Mouse (Mus musculus) kidney, adult 2 months (tissue): Measurements from ENCODE around the gene Bmpr2. TPM values are rescaled to one million over a fixed set of nuclear protein-coding genes. Genes with fewer than 3 reads are reported as not detected.

ENCODE experiments used
- DNase-seq: peaks from one replicate; pipeline ENCODE4 v3.0.0; 2021
- H3K27ac ChIP-seq: fragments of 200-500 bp; 2 replicates; pipeline ENCODE4 v1.5.1; 2012; ENCODE audit warnings: low read depth, low read length, control low read depth, inconsistent platforms; ENCODE audit not compliant: insufficient read depth
- H3K27me3 ChIP-seq: fragments of 200-500 bp; replicated peaks from 2 replicates; pipeline ENCODE4 v1.6.1; 2012; ENCODE audit warnings: mild to moderate bottlenecking, moderate library complexity, low read length, inconsistent platforms; ENCODE audit not compliant: control insufficient read depth, insufficient read depth
- H3K36me3 ChIP-seq: fragments of 200-500 bp; 2 replicates; pipeline ENCODE4 v1.6.1; 2012; ENCODE audit warnings: mild to moderate bottlenecking, moderate library complexity, low read length, inconsistent platforms; ENCODE audit not compliant: control insufficient read depth, insufficient read depth
- H3K4me1 ChIP-seq: fragments of 200-500 bp; 2 replicates; pipeline ENCODE4 v1.6.1; 2011; ENCODE audit warnings: low read length; ENCODE audit not compliant: control insufficient read depth, insufficient read depth
- H3K4me3 ChIP-seq: fragments of 200-500 bp; 2 replicates; pipeline ENCODE4 v1.5.1; 2011; ENCODE audit warnings: mild to moderate bottlenecking, low read depth, low read length, control low read depth; ENCODE audit not compliant: insufficient read depth
- CTCF ChIP-seq: fragments of 200-500 bp; conservative IDR thresholded peaks from 2 replicates; pipeline ENCODE4 v1.5.1; 2011; ENCODE audit warnings: low read depth, mild to moderate bottlenecking, control low read depth, low read length, moderate library complexity, mixed read lengths; ENCODE audit not compliant: insufficient read depth, insufficient read length
- POLR2A ChIP-seq: fragments of 200-500 bp; IDR thresholded peaks from one replicate; pipeline ENCODE4 v1.6.1; 2011; ENCODE audit warnings: low read depth, low read length, control low read depth
- WGBS: fragments of 180-500 bp; shearing (Covaris S2); methylation state at CpG from one replicate; pipeline ENCODE4 v1.1.7; 2018; 5-methylcytosine and 5-hydroxymethylcytosine counted together
- polyA plus RNA-seq: library from polyadenylated mRNA; depleted of rRNA; stranded (reverse); fragments of >200 nt; gene quantifications from 2 replicates; pipeline ENCODE4 v1.2.3, GENCODE M21; 2012

The Bmpr2 gene
- polyA plus RNA-seq, 1 experiment: 8.1 TPM

DNA sequence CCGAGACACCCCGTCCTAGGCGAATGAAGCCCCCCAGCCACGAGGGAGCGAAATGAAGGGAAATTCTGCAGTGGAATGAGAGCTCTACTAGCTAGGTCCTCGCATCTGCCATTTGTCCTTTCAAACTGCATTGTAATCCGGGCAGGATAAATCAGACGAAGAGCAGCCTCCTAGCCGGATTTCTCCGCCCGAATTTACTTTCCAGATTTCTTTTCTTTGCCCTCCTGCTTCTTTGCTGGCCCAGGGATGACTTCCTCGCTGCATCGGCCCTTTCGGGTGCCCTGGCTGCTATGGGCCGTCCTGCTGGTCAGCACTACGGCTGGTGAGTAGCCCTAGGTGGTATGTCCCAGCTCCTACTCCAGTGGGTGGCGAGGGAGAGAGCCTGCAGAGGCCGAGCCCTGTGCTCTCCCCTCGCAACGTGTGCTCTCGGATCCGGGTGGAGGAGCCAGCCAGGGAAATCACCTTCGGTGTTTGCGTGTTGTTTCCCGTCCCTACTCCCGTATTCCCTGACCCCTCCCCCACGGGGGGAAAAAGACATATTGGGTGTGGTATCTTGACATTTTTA lies 1.3 kb downstream of the Bmpr2 start:
- Histone ChIP-seq H3K4me1 (peaks cover 2% of the 10 kb centered on the region; the same call in 1 of the 2 replicates), H3K36me3 (no peaks in the 10 kb centered on the region), H3K27ac (peak overlapping the region; percentile 70), H3K27me3 (no peaks in the 10 kb centered on the region), H3K4me3 (peak overlapping the region; percentile 63)
- TF ChIP-seq CTCF: no peak
- no peak for TF ChIP-seq POLR2A
- peak; percentile 60 for DNase-seq
- WGBS: under 1% methylated on average over 27 of the region's 27 CpGs

DNA sequence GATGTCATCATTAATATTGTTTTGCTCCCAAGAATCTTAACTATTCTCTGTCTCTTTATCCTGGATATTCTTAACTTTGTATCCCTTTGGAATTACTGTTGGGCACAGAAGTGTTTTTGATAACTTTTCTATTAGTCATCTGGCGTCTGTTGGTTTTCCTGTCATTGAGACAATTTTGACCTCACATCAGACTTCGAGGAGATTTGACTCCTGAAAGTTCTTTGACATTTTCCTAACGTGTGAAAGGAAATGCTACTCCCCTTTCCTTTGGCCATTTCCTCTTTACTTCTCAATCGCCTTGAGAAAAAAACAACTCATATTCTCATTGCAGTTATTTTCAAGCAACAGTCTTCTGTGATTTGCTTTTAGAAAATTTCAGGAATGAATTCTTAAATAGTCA lies 2.1 kb downstream of the Bmpr2 start:
- Histone ChIP-seq H3K4me1 (peaks cover 2% of the 10 kb centered on the region; the same call in 1 of the 2 replicates), H3K27ac (no peak overlapping the region; the same call in 1 of the 2 replicates), H3K27me3 (no peaks in the 10 kb centered on the region), H3K4me3 (peak overlapping the region; percentile 63; the same call in 1 of the 2 replicates), H3K36me3 (no peaks in the 10 kb centered on the region)
- 11% methylated on average over 4 of the region's 4 CpGs for WGBS
- TF ChIP-seq POLR2A (no peak), CTCF (no peak)
- DNase-seq: peak; percentile 44

DNA sequence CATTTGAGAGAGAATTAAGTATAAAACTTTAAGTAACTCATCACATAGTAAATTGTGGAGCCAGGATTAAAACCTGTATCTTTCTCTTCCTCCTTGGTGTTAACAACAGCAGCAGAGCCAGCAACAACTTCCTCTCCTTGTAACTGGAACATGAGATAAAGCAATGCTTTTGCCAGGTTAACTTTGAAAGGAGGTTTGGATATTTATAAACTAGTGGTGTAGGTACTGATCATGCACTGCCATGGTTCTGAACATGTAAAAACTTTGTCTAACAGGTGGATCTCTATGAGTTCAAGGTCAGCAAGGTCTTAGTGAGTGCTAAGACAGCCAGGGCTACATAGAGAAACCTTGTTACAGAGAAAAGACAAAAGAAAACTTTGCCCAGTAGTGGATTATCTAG lies 3.4 kb downstream of the Bmpr2 start:
- Histone ChIP-seq H3K36me3 (no peaks in the 10 kb centered on the region), H3K4me1 (peaks cover 2% of the 10 kb centered on the region; the same call in 1 of the 2 replicates), H3K27ac (no peak overlapping the region), H3K27me3 (no peaks in the 10 kb centered on the region), H3K4me3 (no peak overlapping the region)
- TF ChIP-seq POLR2A: no peak
- TF ChIP-seq CTCF: no peak
- no peak for DNase-seq

DNA sequence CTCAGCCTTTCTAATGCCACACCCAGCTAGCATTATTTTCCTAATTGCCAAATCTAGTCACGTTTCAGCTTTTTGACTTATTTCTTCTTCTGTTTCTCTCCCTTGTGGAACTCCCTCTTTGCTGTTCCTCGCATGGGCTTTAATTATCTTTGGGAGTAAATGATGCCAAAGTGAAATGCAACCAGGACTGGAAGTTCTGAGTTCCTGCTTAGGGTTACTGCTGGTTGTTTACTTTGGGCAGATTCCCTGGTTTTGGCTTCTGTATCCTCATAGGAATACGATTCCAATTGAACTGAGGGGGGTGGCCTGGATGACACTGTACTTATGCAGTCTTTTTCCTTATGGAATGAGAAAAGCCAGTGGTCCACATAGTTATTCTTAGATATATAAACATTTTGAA lies 8.7 kb downstream of the Bmpr2 start:
- peak; percentile 37 for DNase-seq
- TF ChIP-seq CTCF (no peak), POLR2A (no peak)
- H3K27me3 ChIP-seq: no peaks in the 10 kb centered on the region
- peaks cover 6% of the 10 kb centered on the region; the same call in 1 of the 2 replicates for H3K4me1 ChIP-seq
- WGBS: 36% methylated on average over 3 of the region's 3 CpGs
- 0 out of 2 replicates have a peak overlapping the region, but pooled peaks have one; percentile 2 for H3K27ac ChIP-seq
- no peaks in the 10 kb centered on the region for H3K36me3 ChIP-seq
- no peak overlapping the region for H3K4me3 ChIP-seq

DNA sequence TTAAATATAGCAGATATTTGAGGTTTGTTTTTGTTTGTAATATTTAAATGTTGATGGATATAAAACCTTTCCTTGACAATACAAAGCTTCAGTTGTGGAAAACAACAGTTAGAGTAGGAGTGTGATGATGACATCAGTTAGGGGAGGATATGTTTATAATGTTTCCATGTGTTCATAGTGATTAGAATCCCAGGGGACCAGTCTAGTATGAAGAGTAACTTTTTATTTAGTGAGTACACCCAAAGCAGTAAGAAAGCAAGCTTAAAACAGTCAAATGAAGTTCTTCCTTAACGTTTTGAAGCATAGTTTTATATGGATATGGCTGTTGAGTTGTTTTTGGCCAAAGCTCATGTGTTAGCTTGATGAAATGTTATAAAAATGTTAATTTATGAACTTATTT lies 17.9 kb downstream of the Bmpr2 start:
- no peak for TF ChIP-seq POLR2A
- no peak for TF ChIP-seq CTCF
- DNase-seq: no peak
- no peaks in the 10 kb centered on the region for H3K4me1 ChIP-seq
- H3K27ac ChIP-seq: no peak overlapping the region
- no peaks in the 10 kb centered on the region for H3K36me3 ChIP-seq
- 64% methylated on average over 1 of the region's 1 CpGs for WGBS
- no peak overlapping the region for H3K4me3 ChIP-seq
- no peaks in the 10 kb centered on the region for H3K27me3 ChIP-seq

DNA sequence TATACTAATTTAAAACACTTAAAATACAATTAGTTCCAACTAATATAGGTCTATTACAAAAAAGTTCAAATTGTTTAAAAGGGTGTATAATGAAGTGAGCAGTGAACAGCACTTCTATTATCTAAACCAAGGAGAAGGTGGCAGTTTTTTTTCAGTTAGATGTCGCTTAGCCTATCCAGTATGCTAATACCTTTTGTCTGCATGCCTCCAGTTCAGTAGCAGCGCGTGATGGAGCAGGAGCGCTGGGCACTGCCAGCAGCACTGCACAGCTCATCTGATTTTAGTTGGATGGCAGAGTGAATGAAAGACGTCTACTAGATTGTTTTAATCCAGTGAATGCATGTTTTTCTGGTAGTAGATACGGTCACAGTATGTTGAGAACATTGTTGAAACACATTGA lies 25.8 kb downstream of the Bmpr2 start:
- 66% methylated on average over 6 of the region's 6 CpGs for WGBS
- no peak overlapping the region for H3K27ac ChIP-seq
- no peak overlapping the region for H3K4me3 ChIP-seq
- no peaks in the 10 kb centered on the region for H3K4me1 ChIP-seq
- TF ChIP-seq POLR2A (no peak), CTCF (no peak)
- H3K36me3 ChIP-seq: no peaks in the 10 kb centered on the region
- no peak for DNase-seq
- no peaks in the 10 kb centered on the region for H3K27me3 ChIP-seq

DNA sequence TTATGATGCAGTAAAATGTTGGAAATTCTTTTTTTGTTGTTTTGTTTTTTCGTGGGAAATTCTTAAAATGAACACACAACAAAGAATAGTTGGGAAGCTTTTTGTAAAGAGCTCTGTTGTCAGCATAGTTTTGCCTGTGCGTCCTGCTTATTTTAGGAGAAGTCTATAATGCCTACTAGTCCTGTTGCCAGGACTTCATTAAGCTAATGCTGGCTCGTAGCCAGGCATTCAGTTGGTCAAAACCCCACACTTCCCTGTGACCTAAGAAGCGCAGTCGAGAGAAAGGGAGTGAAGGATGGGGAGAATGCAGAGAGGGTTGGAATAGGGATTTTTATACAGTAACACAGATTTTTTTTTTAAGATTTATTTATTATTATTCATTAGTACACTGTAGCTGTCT lies 26.5 kb downstream of the Bmpr2 start:
- Histone ChIP-seq H3K27me3 (no peaks in the 10 kb centered on the region), H3K36me3 (no peaks in the 10 kb centered on the region), H3K27ac (no peak overlapping the region), H3K4me1 (no peaks in the 10 kb centered on the region), H3K4me3 (no peak overlapping the region)
- 66% methylated on average over 5 of the region's 5 CpGs for WGBS
- TF ChIP-seq POLR2A: no peak
- no peak for TF ChIP-seq CTCF
- no peak for DNase-seq
